Mouse (Mus musculus): ENCODE measurements around the gene Bex2. TPM values are rescaled to one million over a fixed set of nuclear protein-coding genes. Genes with fewer than 3 reads are reported as not detected.
A peak's percentile ranks its signal among the peaks of the same experiment; 100 is the strongest.
"Not testable (repeated sequence)": the region's sequence is repeated elsewhere in the genome, so short reads cannot be mapped to it uniquely, and the experiment has no call there.

The Bex2 gene
- 100 to 1,000 TPM; 365 to 377 TPM for total RNA-seq (2021)

GRCm38 (mm10) chrX:136068020-136068419, at the start of gene Bex2:
Gene Bex2 (minus strand): TSS chrX:136068236.
- DNase-seq (ENCODE audit: extremely low spot score in 1 of 2, low spot score in 1 of 2): not testable (repeated sequence)

GRCm38 (mm10) chrX:136115419-136115961, 47.5 kb upstream of the Bex2 start:
- DNase-seq (ENCODE audit: extremely low spot score in 1 of 2, low spot score in 1 of 2): peak in 1 of 2 experiments; percentile 53

GRCm38 (mm10) chrX:136115015-136115414, 47.0 kb upstream of the Bex2 start:
- no peak for DNase-seq (ENCODE audit: extremely low spot score in 1 of 2, low spot score in 1 of 2)

GRCm38 (mm10) chrX:136107942-136108341, 39.9 kb upstream of the Bex2 start:
- peak in 1 of 2 experiments; percentile 74 for DNase-seq (ENCODE audit: extremely low spot score in 1 of 2, low spot score in 1 of 2)

- no peak for DNase-seq (ENCODE audit: extremely low spot score in 1 of 2, low spot score in 1 of 2)
Measured at GRCm38 (mm10) chrX:136104724-136105088, 36.7 kb upstream of the Bex2 start.

- no peak for DNase-seq (ENCODE audit: extremely low spot score in 1 of 2, low spot score in 1 of 2)
Measured at GRCm38 (mm10) chrX:136104046-136104723, 36.1 kb upstream of the Bex2 start.

- no peak for DNase-seq (ENCODE audit: extremely low spot score in 1 of 2, low spot score in 1 of 2)
Measured at GRCm38 (mm10) chrX:136094421-136094820, 26.4 kb upstream of the Bex2 start.

GRCm38 (mm10) chrX:136092497-136093279, 24.7 kb upstream of the Bex2 start:
- DNase-seq (ENCODE audit: extremely low spot score in 1 of 2, low spot score in 1 of 2): no peak

- DNase-seq (ENCODE audit: extremely low spot score in 1 of 2, low spot score in 1 of 2): no peak
Measured at GRCm38 (mm10) chrX:136085155-136085554, 17.1 kb upstream of the Bex2 start, which contains the start of gene Nxf3. Gene Nxf3 (minus strand): TSS chrX:136085255.

GRCm38 (mm10) chrX:136067201-136067991, 640 bp downstream of the Bex2 start:
- peak; percentile 8 to 12 for DNase-seq (ENCODE audit: extremely low spot score in 1 of 2, low spot score in 1 of 2)

- no peak for DNase-seq (ENCODE audit: extremely low spot score in 1 of 2, low spot score in 1 of 2)
Measured at GRCm38 (mm10) chrX:136060698-136061097, 7.3 kb downstream of the Bex2 start.

- no peak for DNase-seq (ENCODE audit: extremely low spot score in 1 of 2, low spot score in 1 of 2)
Measured at GRCm38 (mm10) chrX:136051219-136051618, 16.8 kb downstream of the Bex2 start.

- peak; percentile 33 to 65 for DNase-seq (ENCODE audit: extremely low spot score in 1 of 2, low spot score in 1 of 2)
Measured at GRCm38 (mm10) chrX:136047528-136047927, 20.5 kb downstream of the Bex2 start.

GRCm38 (mm10) chrX:136043726-136044125, 24.3 kb downstream of the Bex2 start:
- no peak for DNase-seq (ENCODE audit: extremely low spot score in 1 of 2, low spot score in 1 of 2)

GRCm38 (mm10) chrX:136032799-136033763, 35.0 kb downstream of the Bex2 start, which contains the start of gene Arxes1:
Gene Arxes1 (plus strand): TSS chrX:136033367.
- DNase-seq (ENCODE audit: extremely low spot score in 1 of 2, low spot score in 1 of 2): peak; percentile 19 to 44

GRCm38 (mm10) chrX:136030331-136030730, 37.7 kb downstream of the Bex2 start:
- no peak for DNase-seq (ENCODE audit: extremely low spot score in 1 of 2, low spot score in 1 of 2)
